Mouse (Mus musculus) ovary, postnatal 14 days (tissue): ENCODE measurements around the gene St7.

Experiments
- DNase-seq: peaks from one replicate; pipeline ENCODE4 v3.0.0; 2022; ENCODE audit warnings: low spot score

Gene St7

GRCm38 (mm10) chr6:17898539-17898938 is 205.8 kb downstream of the St7 start:
- DNase-seq, result no peak

- DNase-seq, result no peak
Observed at GRCm38 (mm10) chr6:17903355-17903754, 210.6 kb downstream of the St7 start.

GRCm38 (mm10) chr6:17905776-17906175 is 213.0 kb downstream of the St7 start:
- DNase-seq, result no peak

GRCm38 (mm10) chr6:17906289-17906688 is 213.6 kb downstream of the St7 start:
- no peak for DNase-seq

GRCm38 (mm10) chr6:17912312-17912711 is 219.6 kb downstream of the St7 start:
- no peak for DNase-seq

GRCm38 (mm10) chr6:17912825-17913224 is 220.1 kb downstream of the St7 start:
- DNase-seq, result no peak

- no peak for DNase-seq
Observed at GRCm38 (mm10) chr6:17913315-17913714, 220.6 kb downstream of the St7 start.

- DNase-seq, result no peak
Observed at GRCm38 (mm10) chr6:17914300-17914699, 221.6 kb downstream of the St7 start.

- DNase-seq, result no peak
Observed at GRCm38 (mm10) chr6:17917233-17917632, 224.5 kb downstream of the St7 start.

GRCm38 (mm10) chr6:17922180-17922579 is 229.4 kb downstream of the St7 start:
- DNase-seq, result no peak

GRCm38 (mm10) chr6:17922967-17923366 is 230.2 kb downstream of the St7 start:
- DNase-seq, result no peak

GRCm38 (mm10) chr6:17923370-17923769 is 230.6 kb downstream of the St7 start:
- no peak for DNase-seq

GRCm38 (mm10) chr6:17923894-17924505 is 231.3 kb downstream of the St7 start:
- DNase-seq, result no peak

GRCm38 (mm10) chr6:17925267-17925666 is 232.5 kb downstream of the St7 start:
- DNase-seq, result no peak

GRCm38 (mm10) chr6:17927746-17928145 is 235.0 kb downstream of the St7 start:
- DNase-seq, result no peak

GRCm38 (mm10) chr6:17931187-17931586 is 238.5 kb downstream of the St7 start:
- no peak for DNase-seq

- DNase-seq, result no peak
Observed at GRCm38 (mm10) chr6:17931835-17932234, 239.1 kb downstream of the St7 start.

GRCm38 (mm10) chr6:17932806-17933205 is 240.1 kb downstream of the St7 start:
- DNase-seq, result no peak

- no peak for DNase-seq
Observed at GRCm38 (mm10) chr6:17938631-17939346, 246.1 kb downstream of the St7 start.

- no peak for DNase-seq
Observed at GRCm38 (mm10) chr6:17941916-17942315, 249.2 kb downstream of the St7 start.

GRCm38 (mm10) chr6:17942344-17942743 is 249.6 kb downstream of the St7 start:
- no peak for DNase-seq

- no peak for DNase-seq
Observed at GRCm38 (mm10) chr6:17943877-17944617, 251.3 kb downstream of the St7 start.

- no peak for DNase-seq
Observed at GRCm38 (mm10) chr6:17946456-17946855, 253.7 kb downstream of the St7 start.
